Mouse (Mus musculus): ENCODE measurements around the gene 4930535I16Rik.

- no peak for TF ChIP-seq POLR2A (IDR thresholded peaks at IDR 0.05; ENCODE audit: insufficient read length, low read depth)
- TF ChIP-seq MYOG (IDR thresholded peaks at IDR 0.05; ENCODE audit: control insufficient read depth in 1 of 3, insufficient read depth in 1 of 3, insufficient read length in 2 of 3, low read depth in 2 of 3): no peak
- no peak for TF ChIP-seq POLR2AphosphoS2 (IDR thresholded peaks at IDR 0.05; ENCODE audit: insufficient read length, low read depth)
- TF ChIP-seq MAX (IDR thresholded peaks at IDR 0.05; ENCODE audit: low read depth): no peak
- no peak for TF ChIP-seq E2F4 (IDR thresholded peaks at IDR 0.05; ENCODE audit: insufficient read depth)
- no peak for TF ChIP-seq TCF12 (IDR thresholded peaks at IDR 0.05; ENCODE audit: insufficient read depth, poor library complexity, severe bottlenecking)
Observed at GRCm38 (mm10) chr4:123948901-123949300, 31.1 kb upstream of the 4930535I16Rik start.

Measured in myocyte (in vitro differentiated cells).